Mouse (Mus musculus) layer of hippocampus, adult 18-20 months (tissue): ENCODE measurements around the gene Mitf. TPM values are rescaled to one million over a fixed set of nuclear protein-coding genes. Genes with fewer than 3 reads are reported as not detected.

Experiments used
- DNase-seq, 2 experiments: peaks; one replicate each; pipeline ENCODE4 v3.0.0; 2022; ENCODE audit warnings: low spot score in 2 of 2
- total RNA-seq, 2 experiments: library from RNA; stranded (reverse); gene quantifications; 2 replicates each; pipeline ENCODE4 v1.2.3; 2021

Gene Mitf
- total RNA-seq, 2 experiments from 2014 or later: 9.7 to 10.8 TPM

DNA sequence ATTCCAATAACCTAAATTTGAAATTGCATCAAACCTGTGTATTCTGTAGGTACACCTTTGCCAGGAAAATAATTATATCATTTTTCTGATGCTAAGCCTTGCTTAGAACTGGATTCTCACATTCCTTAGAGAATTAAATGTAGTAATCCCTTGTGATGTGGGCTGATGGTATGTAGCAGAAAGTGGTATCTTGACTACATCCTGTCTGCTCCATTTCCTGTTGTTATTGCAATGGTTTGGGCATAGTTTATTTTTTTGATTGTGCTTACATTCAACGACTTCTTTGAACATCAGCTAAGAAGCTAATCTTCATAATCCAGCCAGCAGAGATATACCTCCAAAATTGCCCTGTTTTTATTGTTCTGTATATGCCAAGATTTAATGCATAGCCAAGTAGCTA lies 217.0 kb downstream of the Mitf start:
- DNase-seq: no peak

DNA sequence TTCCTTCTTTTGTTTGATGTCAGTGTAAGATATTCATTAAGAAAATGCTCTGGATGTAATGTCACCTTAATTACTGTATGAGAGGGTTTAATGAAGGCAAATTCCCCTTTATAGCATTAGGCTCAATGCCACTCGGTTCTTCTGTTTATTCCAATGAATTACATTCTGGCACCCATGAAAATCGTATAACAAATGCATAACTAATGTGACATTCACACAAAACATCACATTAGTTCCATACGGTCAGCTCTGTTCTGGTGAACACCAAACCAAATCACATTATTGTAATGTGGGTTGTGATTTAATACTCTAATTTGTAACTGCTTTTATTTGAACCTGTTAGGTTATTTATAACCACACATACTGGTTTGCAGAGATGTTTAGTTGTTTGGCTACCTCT lies 231.7 kb downstream of the Mitf start:
- DNase-seq: no peak

- DNase-seq: no peak
Observed at GRCm38 (mm10) chr6:98041795-98042194, 234.9 kb downstream of the Mitf start.

GRCm38 (mm10) chr6:98046295-98047108 lies 239.7 kb downstream of the Mitf start:
- DNase-seq: peak; percentile 8 to 58

GRCm38 (mm10) chr6:98047741-98048140 lies 240.9 kb downstream of the Mitf start:
- no peak for DNase-seq

GRCm38 (mm10) chr6:98048671-98049438 lies 242.0 kb downstream of the Mitf start:
- DNase-seq: peak; percentile 8 to 57

GRCm38 (mm10) chr6:98049551-98049950 lies 242.7 kb downstream of the Mitf start:
- no peak for DNase-seq

GRCm38 (mm10) chr6:98061878-98062277 lies 255.0 kb downstream of the Mitf start:
- DNase-seq: no peak

GRCm38 (mm10) chr6:98064926-98065325 lies 258.1 kb downstream of the Mitf start:
- no peak for DNase-seq

DNA sequence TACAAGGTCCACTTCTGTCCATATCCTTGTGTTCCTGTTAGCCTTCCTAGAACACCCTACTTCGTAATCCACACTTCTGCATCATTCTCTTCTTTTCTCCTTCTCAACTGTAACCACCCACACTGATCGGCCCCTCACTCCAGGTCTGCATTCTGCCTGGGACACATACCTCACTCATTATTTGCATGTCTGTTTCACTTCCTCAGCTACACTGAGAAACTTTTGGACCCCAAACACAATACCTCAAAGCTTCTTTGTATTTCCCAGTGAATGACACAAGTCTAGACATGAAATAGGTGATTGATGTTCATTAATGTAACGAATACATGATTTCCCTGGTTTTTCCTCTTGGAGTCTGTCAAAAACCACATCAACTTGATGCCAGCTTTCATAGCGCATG lies 259.6 kb downstream of the Mitf start:
- DNase-seq: no peak

Other genes with a start within 250 kb of the Mitf start
- 10 to 100 TPM; 24.1 to 25.2 TPM for gene Frmd4b, start 189.5 kb upstream of the Mitf start, total RNA-seq